Mouse (Mus musculus): ENCODE results near the gene Fermt3. TPM values are rescaled to one million over a fixed set of nuclear protein-coding genes. Genes with fewer than 3 reads are reported as not detected.

Fermt3 gene
- polyA plus RNA-seq, 1 experiment: 9.2 TPM

DNA sequence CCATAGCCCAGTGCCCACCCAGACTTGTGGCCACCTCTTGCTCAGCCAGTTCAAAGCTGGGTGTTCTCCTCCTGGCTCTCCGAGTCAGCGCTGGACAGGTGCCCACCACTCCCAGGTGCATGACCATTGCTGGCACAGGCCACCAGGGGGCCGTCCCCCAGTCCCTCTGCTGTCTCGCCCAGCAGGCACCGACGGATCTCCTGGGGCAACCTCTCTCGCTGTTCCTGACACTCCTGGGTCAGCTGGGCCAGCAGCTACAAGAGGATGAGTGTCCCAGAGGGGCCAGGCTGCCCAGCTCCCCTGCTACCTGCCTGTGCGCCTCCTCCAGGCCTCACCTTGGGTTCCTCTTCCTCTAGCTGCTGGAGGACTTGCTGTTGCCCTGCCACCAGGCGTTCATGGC, 65.2 kb downstream of the Fermt3 start:
- Histone ChIP-seq H3K27ac (ENCODE audit: insufficient read depth, low read depth, low read length) (no peak overlapping the region), H3K36me3 (ENCODE audit: control insufficient read depth, insufficient read depth, low read length) (no peaks in the 10 kb centered on the region), H3K4me1 (ENCODE audit: control insufficient read depth, insufficient read depth, low read length) (peaks cover 14% of the 10 kb centered on the region; the same call in 1 of the 2 replicates), H3K4me3 (ENCODE audit: insufficient read depth, low read depth, low read length) (no peak overlapping the region), H3K27me3 (replicated peaks; ENCODE audit: control insufficient read depth, insufficient read depth, low read length) (no peaks in the 10 kb centered on the region)
- 26% methylated on average over 9 of the region's 9 CpGs for WGBS
- peak; percentile 74 for DNase-seq
- TF ChIP-seq CTCF (conservative IDR thresholded peaks at IDR 0.05; ENCODE audit: insufficient read depth, insufficient read length, low read depth, low read length) (peak; percentile 61), POLR2A (IDR thresholded peaks at IDR 0.05; ENCODE audit: low read depth, low read length) (no peak)

DNA sequence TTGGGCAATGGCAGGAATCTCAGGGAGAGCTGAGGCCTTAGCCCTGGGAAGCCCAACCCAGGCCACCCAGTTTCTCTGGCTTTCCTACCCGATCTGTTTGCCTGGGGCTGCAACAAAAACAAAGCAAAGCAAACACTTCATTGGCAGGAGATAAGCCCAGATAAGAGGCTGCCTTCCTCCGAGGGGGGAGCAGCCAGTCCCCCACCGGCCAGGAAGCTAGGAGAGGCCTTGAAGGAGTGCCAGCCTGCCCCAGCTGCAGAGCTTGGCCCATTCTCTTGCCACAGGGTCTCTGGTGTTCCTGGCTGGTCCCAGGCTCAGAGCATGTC, 66.6 kb downstream of the Fermt3 start:
- Histone ChIP-seq H3K36me3 (ENCODE audit: control insufficient read depth, insufficient read depth, low read length) (no peaks in the 10 kb centered on the region), H3K4me3 (ENCODE audit: insufficient read depth, low read depth, low read length) (peak overlapping the region; percentile 91), H3K27ac (ENCODE audit: insufficient read depth, low read depth, low read length) (peak overlapping the region; percentile 93), H3K27me3 (replicated peaks; ENCODE audit: control insufficient read depth, insufficient read depth, low read length) (no peaks in the 10 kb centered on the region), H3K4me1 (ENCODE audit: control insufficient read depth, insufficient read depth, low read length) (peaks cover 14% of the 10 kb centered on the region; the same call in 1 of the 2 replicates)
- 27% methylated on average over 3 of the region's 3 CpGs for WGBS
- no peak for TF ChIP-seq CTCF (conservative IDR thresholded peaks at IDR 0.05; ENCODE audit: insufficient read depth, insufficient read length, low read depth, low read length)
- no peak for TF ChIP-seq POLR2A (IDR thresholded peaks at IDR 0.05; ENCODE audit: low read depth, low read length)
- peak; percentile 83 for DNase-seq

GRCm38 (mm10) chr19:6951994-6952711, 67.1 kb downstream of the Fermt3 start:
- Histone ChIP-seq H3K27ac (ENCODE audit: insufficient read depth, low read depth, low read length) (peak overlapping the region; percentile 93), H3K36me3 (ENCODE audit: control insufficient read depth, insufficient read depth, low read length) (no peaks in the 10 kb centered on the region), H3K27me3 (replicated peaks; ENCODE audit: control insufficient read depth, insufficient read depth, low read length) (no peaks in the 10 kb centered on the region), H3K4me1 (ENCODE audit: control insufficient read depth, insufficient read depth, low read length) (peaks cover 14% of the 10 kb centered on the region; the same call in 1 of the 2 replicates), H3K4me3 (ENCODE audit: insufficient read depth, low read depth, low read length) (peak overlapping the region; percentile 91)
- 2% methylated on average over 31 of the region's 31 CpGs for WGBS
- DNase-seq: peak; percentile 93
- TF ChIP-seq CTCF (conservative IDR thresholded peaks at IDR 0.05; ENCODE audit: insufficient read depth, insufficient read length, low read depth, low read length) (no peak), POLR2A (IDR thresholded peaks at IDR 0.05; ENCODE audit: low read depth, low read length) (no peak)

- Histone ChIP-seq H3K4me3 (ENCODE audit: insufficient read depth, low read depth, low read length) (peak overlapping the region; percentile 91), H3K4me1 (ENCODE audit: control insufficient read depth, insufficient read depth, low read length) (peaks cover 14% of the 10 kb centered on the region; the same call in 1 of the 2 replicates), H3K36me3 (ENCODE audit: control insufficient read depth, insufficient read depth, low read length) (no peaks in the 10 kb centered on the region), H3K27me3 (replicated peaks; ENCODE audit: control insufficient read depth, insufficient read depth, low read length) (no peaks in the 10 kb centered on the region), H3K27ac (ENCODE audit: insufficient read depth, low read depth, low read length) (peak overlapping the region; percentile 95)
- WGBS: under 1% methylated on average over 35 of the region's 35 CpGs
- DNase-seq: peak; percentile 98
- no peak for TF ChIP-seq CTCF (conservative IDR thresholded peaks at IDR 0.05; ENCODE audit: insufficient read depth, insufficient read length, low read depth, low read length)
- TF ChIP-seq POLR2A (IDR thresholded peaks at IDR 0.05; ENCODE audit: low read depth, low read length): peak; percentile 54
Measured at GRCm38 (mm10) chr19:6951381-6951968, 67.8 kb downstream of the Fermt3 start.

GRCm38 (mm10) chr19:6950613-6951153, 68.6 kb downstream of the Fermt3 start:
- under 1% methylated on average over 28 of the region's 28 CpGs for WGBS
- Histone ChIP-seq H3K27ac (ENCODE audit: insufficient read depth, low read depth, low read length) (peak overlapping the region; percentile 95), H3K4me3 (ENCODE audit: insufficient read depth, low read depth, low read length) (peak overlapping the region; percentile 91), H3K4me1 (ENCODE audit: control insufficient read depth, insufficient read depth, low read length) (peaks cover 14% of the 10 kb centered on the region; the same call in 1 of the 2 replicates), H3K36me3 (ENCODE audit: control insufficient read depth, insufficient read depth, low read length) (no peaks in the 10 kb centered on the region), H3K27me3 (replicated peaks; ENCODE audit: control insufficient read depth, insufficient read depth, low read length) (no peaks in the 10 kb centered on the region)
- TF ChIP-seq CTCF (conservative IDR thresholded peaks at IDR 0.05; ENCODE audit: insufficient read depth, insufficient read length, low read depth, low read length) (0 out of 2 replicates have a peak, but pooled peaks have one; percentile 1), POLR2A (IDR thresholded peaks at IDR 0.05; ENCODE audit: low read depth, low read length) (peak; percentile 73)
- DNase-seq: peak; percentile 80

DNA sequence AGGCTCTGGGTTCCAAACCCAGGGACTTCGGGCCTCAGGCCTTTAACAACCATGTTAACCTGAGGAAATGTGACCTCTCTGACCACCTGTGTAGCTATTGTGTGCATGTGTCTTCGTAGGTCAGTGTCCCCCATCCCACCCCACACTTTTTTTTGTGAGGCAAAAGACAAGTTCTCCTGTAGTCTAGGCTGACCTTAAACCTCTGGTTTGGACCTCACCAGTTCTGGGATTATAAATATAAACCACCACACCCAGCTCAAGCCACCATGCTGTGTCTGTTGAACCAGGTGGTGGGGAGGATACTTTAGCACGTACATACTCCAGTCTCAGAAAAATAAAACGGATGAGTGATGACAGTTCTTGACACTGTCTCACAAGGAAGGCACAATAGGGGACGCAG, 69.3 kb downstream of the Fermt3 start:
- no peaks in the 10 kb centered on the region for H3K36me3 ChIP-seq (ENCODE audit: control insufficient read depth, insufficient read depth, low read length)
- H3K27ac ChIP-seq (ENCODE audit: insufficient read depth, low read depth, low read length): no peak overlapping the region
- no peak overlapping the region for H3K4me3 ChIP-seq (ENCODE audit: insufficient read depth, low read depth, low read length)
- peaks cover 14% of the 10 kb centered on the region; the same call in 1 of the 2 replicates for H3K4me1 ChIP-seq (ENCODE audit: control insufficient read depth, insufficient read depth, low read length)
- WGBS: 50% methylated on average over 5 of the region's 5 CpGs
- no peaks in the 10 kb centered on the region for H3K27me3 ChIP-seq (replicated peaks; ENCODE audit: control insufficient read depth, insufficient read depth, low read length)
- TF ChIP-seq POLR2A (IDR thresholded peaks at IDR 0.05; ENCODE audit: low read depth, low read length) (no peak), CTCF (conservative IDR thresholded peaks at IDR 0.05; ENCODE audit: insufficient read depth, insufficient read length, low read depth, low read length) (no peak)
- no peak for DNase-seq

DNA sequence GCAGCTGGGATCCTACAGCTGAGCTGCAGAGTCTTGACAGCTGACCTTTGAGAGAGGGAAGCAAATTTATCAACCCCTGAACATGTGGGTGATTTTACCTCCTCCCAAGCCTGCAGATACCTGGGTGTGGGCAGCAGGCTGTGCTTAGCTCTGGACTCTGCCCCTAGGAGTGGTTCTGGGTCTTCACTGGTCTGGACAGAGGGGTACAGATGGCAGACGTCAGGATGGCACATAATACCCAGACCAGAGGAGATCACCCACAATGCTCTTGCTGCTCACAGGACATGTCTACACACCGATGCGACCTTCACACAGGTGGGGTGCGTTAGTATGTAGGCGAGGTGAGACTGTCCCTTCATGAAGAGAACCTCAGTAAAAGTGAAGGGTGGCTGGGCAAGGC, 69.7 kb downstream of the Fermt3 start:
- Histone ChIP-seq H3K27ac (ENCODE audit: insufficient read depth, low read depth, low read length) (no peak overlapping the region), H3K4me1 (ENCODE audit: control insufficient read depth, insufficient read depth, low read length) (peaks cover 14% of the 10 kb centered on the region; the same call in 1 of the 2 replicates), H3K36me3 (ENCODE audit: control insufficient read depth, insufficient read depth, low read length) (no peaks in the 10 kb centered on the region), H3K4me3 (ENCODE audit: insufficient read depth, low read depth, low read length) (no peak overlapping the region), H3K27me3 (replicated peaks; ENCODE audit: control insufficient read depth, insufficient read depth, low read length) (no peaks in the 10 kb centered on the region)
- WGBS: 85% methylated on average over 5 of the region's 5 CpGs
- no peak for TF ChIP-seq POLR2A (IDR thresholded peaks at IDR 0.05; ENCODE audit: low read depth, low read length)
- no peak for TF ChIP-seq CTCF (conservative IDR thresholded peaks at IDR 0.05; ENCODE audit: insufficient read depth, insufficient read length, low read depth, low read length)
- no peak for DNase-seq

Other genes with a start within 250 kb of the Fermt3 start
- 19.9 and 22.8 TPM in 2 replicates for gene Rps6ka4, start 178.8 kb downstream of the Fermt3 start, polyA plus RNA-seq (2012; rRNA removed)
- 2.1 and 2.2 TPM in 2 replicates for gene Ccdc88b, start 161.3 kb downstream of the Fermt3 start, polyA plus RNA-seq (2012; rRNA removed)
- gene Trmt112, start 109.8 kb downstream of the Fermt3 start, polyA plus RNA-seq (2012; rRNA removed): 133 and 146 TPM in 2 replicates
- 1,575 and 2,285 TPM in 2 replicates for gene Prdx5, start 109.4 kb downstream of the Fermt3 start, polyA plus RNA-seq (2012; rRNA removed)
- 134 and 155 TPM in 2 replicates for gene Esrra, start 97.7 kb downstream of the Fermt3 start, polyA plus RNA-seq (2012; rRNA removed)
- gene Catsperz, start 94.1 kb downstream of the Fermt3 start, polyA plus RNA-seq (2012; rRNA removed): 0.44 and 0.99 TPM in 2 replicates
- gene Kcnk4, start 85.0 kb downstream of the Fermt3 start, polyA plus RNA-seq (2012; rRNA removed): 0.07 and 0.08 TPM in 2 replicates
- 75.4 and 83.1 TPM in 2 replicates for gene Bad, start 77.6 kb downstream of the Fermt3 start, polyA plus RNA-seq (2012; rRNA removed)
- 78.4 and 91.7 TPM in 2 replicates for gene Gpr137, start 77.0 kb downstream of the Fermt3 start, polyA plus RNA-seq (2012; rRNA removed)
- 48.7 and 55.3 TPM in 2 replicates for gene Ppp1r14b, start 44.5 kb downstream of the Fermt3 start, polyA plus RNA-seq (2012; rRNA removed)
- 40.2 and 53.7 TPM in 2 replicates for gene Plcb3, start 43.0 kb downstream of the Fermt3 start, polyA plus RNA-seq (2012; rRNA removed)
- gene Fkbp2, start 39.0 kb downstream of the Fermt3 start, polyA plus RNA-seq (2012; rRNA removed): 96.3 and 136 TPM in 2 replicates
- gene Vegfb, start 31.8 kb downstream of the Fermt3 start, polyA plus RNA-seq (2012; rRNA removed): 82.9 and 83.0 TPM in 2 replicates
- gene Dnajc4, start 26.9 kb downstream of the Fermt3 start, polyA plus RNA-seq (2012; rRNA removed): 48.8 and 50.1 TPM in 2 replicates
- 58.3 and 63.4 TPM in 2 replicates for gene Nudt22, start 23.4 kb downstream of the Fermt3 start, polyA plus RNA-seq (2012; rRNA removed)
- 19.3 and 22.5 TPM in 2 replicates for gene Trpt1, start 23.3 kb downstream of the Fermt3 start, polyA plus RNA-seq (2012; rRNA removed)
- 40.6 and 51.4 TPM in 2 replicates for gene Stip1, start 20.5 kb upstream of the Fermt3 start, polyA plus RNA-seq (2012; rRNA removed)
- 61.7 and 67.2 TPM in 2 replicates for gene Macrod1, start 37.3 kb upstream of the Fermt3 start, polyA plus RNA-seq (2012; rRNA removed)
- 23.1 and 25.1 TPM in 2 replicates for gene Flrt1, start 86.3 kb upstream of the Fermt3 start, polyA plus RNA-seq (2012; rRNA removed)
- gene Otub1, start 186.8 kb upstream of the Fermt3 start, polyA plus RNA-seq (2012; rRNA removed): 122 and 126 TPM in 2 replicates
- 3,607 and 3,750 TPM in 2 replicates for gene Cox8a, start 198.1 kb upstream of the Fermt3 start, polyA plus RNA-seq (2012; rRNA removed)
- gene Naa40, start 221.7 kb upstream of the Fermt3 start, polyA plus RNA-seq (2012; rRNA removed): 23.7 and 26.2 TPM in 2 replicates
- 1.5 and 1.8 TPM in 2 replicates for gene Rcor2, start 247.9 kb upstream of the Fermt3 start, polyA plus RNA-seq (2012; rRNA removed)